Mouse (Mus musculus): ENCODE results near the gene Ralgps1.

Gene Ralgps1

DNA sequence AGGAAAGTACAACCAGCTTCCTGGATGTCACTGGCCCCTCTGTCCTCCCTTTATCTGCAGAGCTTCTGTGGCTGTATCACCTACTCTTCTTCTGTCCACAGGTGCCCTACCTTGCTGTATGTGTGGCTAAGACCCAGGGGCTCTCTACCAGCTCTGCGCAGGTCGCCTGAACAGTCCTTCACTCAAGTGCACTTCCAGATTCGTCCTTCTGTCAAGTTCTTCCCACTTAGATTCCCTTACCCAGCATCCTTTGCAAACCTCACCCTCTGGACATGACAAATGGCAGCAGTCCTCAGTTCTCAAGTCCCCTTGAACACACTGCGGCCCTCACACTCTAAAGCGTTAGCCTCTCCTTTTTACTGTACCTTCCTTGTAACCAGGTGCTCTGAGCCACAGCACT lies 89.5 kb downstream of the Ralgps1 start:
- no peak for DNase-seq (ENCODE audit: low spot score in 2 of 2)

- DNase-seq (ENCODE audit: low spot score in 2 of 2), result no peak
These were observed 90.8 kb downstream of the Ralgps1 start for GRCm38 (mm10) chr2:33280525-33280924.

DNA sequence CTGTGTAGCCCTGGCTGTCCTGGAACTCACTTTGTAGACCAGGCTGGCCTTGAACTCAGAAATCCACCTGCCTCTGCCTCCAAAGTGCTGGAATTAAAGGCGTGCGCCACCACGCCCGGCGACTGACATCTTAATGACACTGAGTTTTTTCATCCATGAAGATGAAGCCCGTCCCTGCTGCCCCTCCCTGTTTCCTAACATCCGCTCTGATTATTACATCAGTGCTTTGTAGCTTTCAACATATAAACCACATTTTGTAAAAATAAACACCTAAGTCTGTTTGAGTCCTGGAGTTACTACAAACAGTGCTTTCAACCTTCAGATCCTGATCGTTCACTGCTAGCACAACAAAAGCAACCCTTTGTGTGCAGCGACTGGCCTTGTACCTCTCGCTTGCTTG lies 91.5 kb downstream of the Ralgps1 start:
- DNase-seq (ENCODE audit: low spot score in 2 of 2), result no peak

DNA sequence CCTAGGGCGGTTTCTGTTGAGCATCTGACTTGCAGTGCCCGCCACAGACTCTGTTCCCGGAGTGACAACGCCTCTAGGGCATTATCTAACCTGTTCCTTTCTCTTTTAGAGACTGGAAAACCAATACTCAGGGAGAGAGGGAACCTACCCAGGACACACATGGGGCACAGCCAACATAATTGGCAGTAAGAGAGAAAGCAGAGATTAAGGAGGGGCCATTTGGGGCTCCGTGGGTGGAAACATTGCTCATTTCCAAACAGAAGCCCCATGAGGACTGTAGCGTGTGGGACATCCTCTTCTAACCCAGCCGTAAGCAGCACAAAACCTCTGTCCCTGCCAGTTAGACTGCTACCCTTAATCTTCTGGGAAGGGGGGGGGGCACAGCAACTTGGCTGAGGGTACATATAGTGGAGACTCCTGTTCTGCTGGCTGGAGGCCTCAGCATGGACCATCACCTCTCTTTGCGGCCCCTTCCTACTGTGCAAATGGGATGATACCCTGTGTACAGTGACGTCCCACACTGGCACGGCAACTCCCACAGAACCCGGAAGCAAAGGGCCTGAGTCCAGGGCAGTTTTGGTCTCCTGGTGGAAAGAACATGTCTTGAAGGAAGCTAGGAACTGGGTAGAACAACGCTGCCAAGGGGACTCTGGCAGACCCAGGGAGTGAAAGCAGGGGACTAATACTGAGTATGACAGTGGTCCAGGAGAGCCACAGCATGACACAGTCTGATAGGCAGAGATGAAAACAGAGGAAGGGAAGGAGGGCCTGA lies 96.4 kb downstream of the Ralgps1 start:
- no peak for DNase-seq (ENCODE audit: low spot score in 2 of 2)

- DNase-seq (ENCODE audit: low spot score in 2 of 2), result no peak
These were observed 98.4 kb downstream of the Ralgps1 start for GRCm38 (mm10) chr2:33272665-33273439.

DNA sequence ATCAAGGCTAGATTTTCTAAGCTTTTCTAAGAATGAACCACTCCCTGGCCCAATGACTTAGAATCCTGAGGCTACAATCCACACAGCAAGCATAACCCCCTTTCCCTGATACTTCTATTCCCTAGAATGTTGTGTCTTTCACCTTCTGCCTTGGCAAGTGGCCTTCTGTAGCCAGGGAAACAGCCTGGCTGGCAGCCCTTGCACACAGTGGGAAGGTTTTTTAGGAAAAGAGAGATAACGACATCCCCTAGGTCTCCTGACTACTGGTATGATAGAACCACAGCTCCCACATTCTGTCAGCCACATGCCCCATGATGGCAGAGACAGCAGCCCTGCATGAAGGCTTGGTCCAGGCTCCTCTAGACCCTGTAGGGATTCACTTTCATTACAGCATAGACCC lies 99.8 kb downstream of the Ralgps1 start:
- no peak for DNase-seq (ENCODE audit: low spot score in 2 of 2)

- DNase-seq (ENCODE audit: low spot score in 2 of 2), result no peak
These were observed 100.7 kb downstream of the Ralgps1 start for GRCm38 (mm10) chr2:33270569-33270968.

GRCm38 (mm10) chr2:33269132-33269493 lies 102.2 kb downstream of the Ralgps1 start:
- no peak for DNase-seq (ENCODE audit: low spot score in 2 of 2)

- DNase-seq (ENCODE audit: low spot score in 2 of 2), result no peak
These were observed 102.7 kb downstream of the Ralgps1 start for GRCm38 (mm10) chr2:33268384-33269131.

DNA sequence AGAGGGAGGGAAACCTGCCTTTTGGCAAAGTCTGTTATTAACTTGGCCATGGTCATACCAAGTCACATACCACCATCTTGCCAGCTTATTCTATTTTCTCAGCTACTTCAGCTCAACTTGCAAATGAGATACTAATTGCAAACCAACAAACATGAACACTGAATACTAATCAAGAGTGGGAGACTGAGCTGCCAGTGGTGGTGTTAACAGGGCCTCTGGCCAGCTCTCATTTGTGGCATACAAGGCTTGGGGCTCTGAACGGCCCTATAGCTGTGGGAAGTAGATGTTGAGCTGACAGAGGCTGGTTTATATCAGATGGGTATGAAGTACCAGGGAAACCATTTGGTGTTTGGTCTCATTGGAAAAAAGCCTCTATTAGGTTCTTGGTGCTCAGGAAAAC lies 104.2 kb downstream of the Ralgps1 start:
- no peak for DNase-seq (ENCODE audit: low spot score in 2 of 2)

GRCm38 (mm10) chr2:33265793-33266192 lies 105.5 kb downstream of the Ralgps1 start:
- no peak for DNase-seq (ENCODE audit: low spot score in 2 of 2)

DNA sequence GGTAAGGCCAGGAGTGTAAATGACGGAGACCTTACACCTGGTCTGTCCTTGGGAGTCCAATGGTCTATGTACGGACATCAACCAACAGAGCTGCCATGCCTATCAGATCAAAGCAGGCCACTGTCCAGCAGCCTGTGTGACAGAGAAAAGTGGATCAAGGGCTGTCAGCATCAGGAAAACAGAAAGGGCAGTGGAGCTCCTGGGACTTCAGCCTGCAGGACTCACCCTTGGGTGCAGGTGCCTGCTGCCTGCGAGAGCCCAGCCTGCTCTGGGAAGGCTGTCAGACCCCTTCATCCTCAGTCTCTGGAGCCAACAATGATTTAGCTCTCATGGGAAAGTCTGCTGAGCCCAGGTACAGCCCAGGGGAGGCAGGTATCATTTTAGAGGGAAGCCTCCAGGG lies 109.8 kb downstream of the Ralgps1 start:
- DNase-seq (ENCODE audit: low spot score in 2 of 2), result no peak

DNA sequence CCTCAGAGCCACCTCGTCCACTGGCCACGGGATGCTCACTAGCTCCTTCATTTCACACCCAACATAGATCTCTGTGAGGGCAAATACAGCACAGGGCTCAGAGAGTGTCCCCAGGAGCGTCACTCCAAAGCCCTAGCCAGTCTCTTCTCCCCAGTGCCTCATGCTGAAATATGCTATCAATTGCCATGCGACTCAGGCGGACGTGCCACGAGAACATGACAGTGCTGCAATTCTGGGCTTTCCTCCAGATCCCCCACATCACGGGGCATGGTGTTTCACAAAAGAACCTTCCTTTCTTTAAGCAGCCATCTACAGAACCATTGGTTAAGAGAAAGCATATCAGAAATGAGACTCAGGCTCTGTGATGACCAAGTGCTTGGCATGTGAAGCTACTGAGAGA lies 110.5 kb downstream of the Ralgps1 start:
- DNase-seq (ENCODE audit: low spot score in 2 of 2), result peak; percentile 72 to 77

DNA sequence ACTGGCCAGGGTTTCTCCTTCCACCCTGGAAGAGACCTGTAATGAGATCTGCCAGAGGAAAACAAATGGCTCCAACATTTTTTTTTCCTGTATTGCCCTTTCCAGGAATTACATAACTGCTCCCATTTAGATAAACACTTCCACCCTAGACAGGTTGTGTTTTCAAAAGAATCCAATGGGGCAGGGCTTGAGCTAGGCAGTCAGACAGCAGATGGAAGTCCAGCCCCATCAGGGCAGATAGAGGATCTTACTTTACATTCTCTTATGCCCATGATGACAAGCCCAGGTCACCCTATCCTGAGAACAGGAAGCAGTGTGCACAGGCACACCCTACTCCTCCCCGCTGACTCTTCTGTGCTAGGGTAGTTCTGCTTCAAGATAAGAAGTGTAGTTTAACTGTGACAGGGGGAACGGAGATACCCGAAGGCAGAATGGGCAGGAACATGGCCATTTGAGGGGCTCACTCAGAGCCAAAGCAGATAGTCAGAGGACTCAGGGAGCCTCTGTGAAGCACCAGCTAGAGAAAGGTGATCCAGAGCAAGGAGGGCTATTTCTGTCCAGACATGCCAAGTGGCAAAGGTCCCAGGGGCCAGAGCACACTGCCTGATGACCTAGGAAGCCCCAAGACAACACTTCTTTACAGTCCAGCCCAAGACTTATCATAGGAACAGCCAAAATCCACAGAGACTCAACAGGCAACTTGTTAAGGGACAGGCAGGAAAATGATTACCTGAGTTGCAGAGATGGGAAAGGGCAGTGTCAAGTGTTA lies 114.3 kb downstream of the Ralgps1 start:
- no peak for DNase-seq (ENCODE audit: low spot score in 2 of 2)

DNA sequence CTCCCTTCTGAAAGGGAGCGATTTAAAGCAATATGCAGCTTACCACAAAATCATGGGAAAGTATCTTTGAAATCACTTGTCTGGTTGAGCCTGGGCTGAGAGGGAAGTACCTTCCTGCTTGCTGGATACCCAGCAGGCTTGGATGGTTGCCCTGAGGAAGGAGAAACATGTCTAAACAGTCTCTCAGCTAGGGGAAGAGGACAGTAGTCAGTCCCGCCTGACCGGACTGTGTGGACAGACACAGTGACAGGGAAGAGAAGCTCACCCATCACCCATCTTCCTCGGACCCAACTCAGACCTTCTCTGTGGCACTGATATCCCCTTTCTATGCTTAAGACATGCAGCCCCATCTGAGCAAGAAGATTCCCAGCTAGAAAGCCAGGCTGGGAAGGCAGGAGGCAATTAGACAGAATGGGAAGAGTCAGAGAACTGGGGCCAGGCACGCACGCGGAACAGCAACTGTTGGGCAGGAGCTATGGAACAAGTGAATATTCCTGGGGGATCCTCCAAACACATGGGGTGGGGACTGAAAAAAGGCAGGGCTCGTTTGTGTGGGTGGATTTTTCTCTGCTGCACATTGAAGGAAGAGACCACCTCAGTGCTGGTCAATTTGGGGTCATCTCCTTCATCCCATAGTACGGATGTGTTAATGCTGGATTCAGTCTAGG lies 116.8 kb downstream of the Ralgps1 start:
- no peak for DNase-seq (ENCODE audit: low spot score in 2 of 2)

DNA sequence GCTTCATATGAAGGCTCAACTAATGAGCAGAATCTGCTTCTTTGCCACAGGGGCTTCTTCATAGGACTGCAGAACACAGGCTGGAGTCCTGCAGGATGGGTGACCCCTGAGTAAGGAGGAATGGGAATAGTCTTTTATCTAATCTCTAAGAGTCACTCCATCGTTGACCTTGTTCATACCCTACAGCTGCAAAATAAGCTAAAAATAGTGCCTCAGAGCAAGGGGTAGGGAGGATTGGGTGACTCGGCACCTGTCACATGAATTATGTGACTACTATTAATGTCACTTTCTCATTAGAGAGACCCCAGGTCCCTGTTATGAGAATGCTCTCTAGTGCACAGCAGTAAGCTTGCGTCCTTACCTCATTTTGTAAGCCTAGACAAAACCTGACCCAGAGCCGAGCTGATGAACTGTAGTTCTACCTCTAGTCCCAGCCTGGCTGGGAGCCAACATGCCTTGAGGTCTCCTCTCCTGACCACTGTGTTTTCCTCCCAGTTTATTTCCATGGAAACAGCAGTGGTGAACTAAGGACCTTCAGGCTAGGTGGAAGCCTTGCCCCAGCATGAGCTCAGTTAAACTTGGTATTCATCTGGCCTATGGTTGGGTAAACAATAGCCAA lies 117.6 kb downstream of the Ralgps1 start:
- DNase-seq (ENCODE audit: low spot score in 2 of 2), result no peak

DNA sequence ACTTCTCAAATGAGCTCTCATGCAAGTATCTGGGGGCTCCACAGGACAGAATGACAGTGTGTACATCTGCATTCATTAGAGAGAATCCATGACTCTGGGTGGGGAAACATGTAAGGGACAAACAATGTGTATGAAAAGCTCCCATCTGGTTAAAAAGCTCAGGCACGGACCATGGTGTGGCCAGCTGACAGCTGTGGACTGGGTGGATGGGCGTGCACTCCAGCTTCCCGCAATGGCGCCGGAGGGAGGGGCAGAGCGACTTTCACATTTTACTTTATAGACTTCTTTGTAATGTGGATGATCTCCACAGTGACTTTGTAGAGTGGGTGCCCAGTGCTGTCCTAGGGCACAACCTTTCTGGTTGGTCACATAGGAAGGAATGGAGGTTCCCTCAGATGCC lies 118.5 kb downstream of the Ralgps1 start:
- DNase-seq (ENCODE audit: low spot score in 2 of 2), result no peak

- DNase-seq (ENCODE audit: low spot score in 2 of 2), result no peak
These were observed 121.2 kb downstream of the Ralgps1 start for GRCm38 (mm10) chr2:33249922-33250633.

- DNase-seq (ENCODE audit: low spot score in 2 of 2), result no peak
These were observed 122.7 kb downstream of the Ralgps1 start for GRCm38 (mm10) chr2:33248549-33248948.

DNA sequence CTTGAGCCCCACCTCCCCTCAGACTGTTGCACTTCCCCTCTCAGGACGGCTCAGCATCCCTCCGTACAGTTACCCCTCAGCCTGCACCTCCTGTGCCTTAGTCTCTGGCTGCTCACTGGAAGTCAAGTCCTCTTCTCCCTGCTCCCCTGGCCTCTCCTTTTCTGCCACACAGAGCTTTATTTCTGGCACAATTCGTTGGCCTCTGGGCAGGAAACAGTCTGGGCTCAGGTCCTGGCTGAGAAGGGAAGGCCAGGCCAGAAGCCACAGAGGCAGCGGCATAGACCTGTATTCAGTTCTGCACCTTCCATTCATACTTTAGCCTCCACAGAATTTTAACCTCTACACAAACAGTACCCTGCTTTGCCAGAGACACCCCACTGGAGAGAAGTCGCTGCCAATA lies 124.4 kb downstream of the Ralgps1 start:
- DNase-seq (ENCODE audit: low spot score in 2 of 2), result no peak

All from right cerebral cortex, adult 2 months (tissue).